Mouse (Mus musculus) layer of hippocampus, postnatal 25 days (tissue): Measurements from ENCODE around the gene Nceh1. TPM values are rescaled to one million over a fixed set of nuclear protein-coding genes. Genes with fewer than 3 reads are reported as not detected.

Experiments
- DNase-seq, 2 experiments: peaks; one replicate each; pipeline ENCODE4 v3.0.0; 2022; ENCODE audit warnings: mixed read lengths in 2 of 2, low spot score in 1 of 2; ENCODE audit errors: extremely low spot score in 1 of 2
- total RNA-seq, 2 experiments: library from RNA; stranded (reverse); gene quantifications; 2 replicates each; pipeline ENCODE4 v1.2.3; 2021

Gene Nceh1
- total RNA-seq, 2 experiments from 2014 or later, result 106 to 108 TPM

GRCm38 (mm10) chr3:27316559-27317287, 134.0 kb downstream of the Nceh1 start, which contains the start of gene Tnfsf10:
Gene Tnfsf10 (plus strand): TSS chr3:27317028.
- DNase-seq, result no peak

GRCm38 (mm10) chr3:27317288-27318024, 134.7 kb downstream of the Nceh1 start:
- DNase-seq, result no peak

GRCm38 (mm10) chr3:27319650-27320049, 136.9 kb downstream of the Nceh1 start:
- no peak for DNase-seq

- no peak for DNase-seq
Observed at GRCm38 (mm10) chr3:27320613-27321495, 138.1 kb downstream of the Nceh1 start.

- no peak for DNase-seq
Observed at GRCm38 (mm10) chr3:27322591-27322990, 139.8 kb downstream of the Nceh1 start.

GRCm38 (mm10) chr3:27323551-27323950, 140.8 kb downstream of the Nceh1 start:
- no peak for DNase-seq

GRCm38 (mm10) chr3:27326633-27327191, 143.9 kb downstream of the Nceh1 start:
- no peak for DNase-seq

- DNase-seq, result no peak
Observed at GRCm38 (mm10) chr3:27330706-27331105, 147.9 kb downstream of the Nceh1 start.

Other genes with a start within 250 kb of the Nceh1 start
- 1 to 10 TPM; 1.0 to 1.5 TPM for gene Ect2, start 29.1 kb upstream of the Nceh1 start, total RNA-seq
- 1 to 10 TPM in 1 of 2 experiments, under 1 TPM in 1; 0.44 to 1.5 TPM for gene Tnfsf10, start 134.1 kb downstream of the Nceh1 start, total RNA-seq
- gene Ghsr, start 188.4 kb downstream of the Nceh1 start, total RNA-seq, result 1 to 10 TPM in 1 of 2 experiments, under 1 TPM in 1; 0.99 to 1.1 TPM